20 mouse cellular contexts compared by ENCODE assay signal in genomic region chr4:154700921-154701412, GRCm38 (mm10). TPM values are rescaled to one million over a fixed set of nuclear protein-coding genes. Genes with fewer than 3 reads are reported as not detected.
DNase-seq lines count a peak whose midpoint lies in the region; ATAC-seq lines count a peak whose summit lies in the region.
"Had no signal": no experiment of that assay in that cellular context is flagged by ENCODE, and none has a peak within 500 bp of the region (broad histone marks: within the 10 kb centered on the region; RNA-seq: fewer than 3 reads in every experiment).

No protein-coding gene starts in this region.

- no peak overlapping the region for H3K9ac ChIP-seq in kidney, embryonic 14.5 days (ENCODE audit: low read depth, low read length)
- H3K9ac ChIP-seq in lung, embryonic 16.5 days (ENCODE audit: low read length), result no peak overlapping the region
- H3K9ac ChIP-seq in midbrain, embryonic 11.5 days (ENCODE audit: low read length), result no peak overlapping the region
- H3K9ac ChIP-seq: forebrain, postnatal 0 days; neural tube, embryonic 15.5 days had no signal

- intact Hi-C loops in heart, postnatal 25 days (cut with DNase I), result no loop called here
- intact Hi-C loops in left cerebral cortex, postnatal 14 days (cut with DNase I), result no loop called here

- peak; percentile 44 for DNase-seq in kidney, adult 18-20 months
- peak; percentile 68 to 79 for DNase-seq in heart, adult 9 months (ENCODE audit: low spot score in 2 of 2)
- DNase-seq in heart, postnatal 25 days (ENCODE audit: low spot score), result peak; percentile 27
- no peak for DNase-seq in left cerebral cortex, postnatal 14 days (ENCODE audit: low spot score in 2 of 2)
- DNase-seq in midbrain, embryonic 11.5 days (ENCODE audit: low spot score, missing footprints), result no peak
- no peak for DNase-seq in spleen, postnatal 36 days (ENCODE audit: low spot score in 2 of 2)
- DNase-seq: B cell, adult 2 months; forebrain, postnatal 0 days; gastrocnemius, postnatal 10 days; layer of hippocampus, adult 9-11 months had no signal

- no peak overlapping the region for H3K4me2 ChIP-seq in kidney, embryonic 14.5 days (replicated peaks; ENCODE audit: low read depth, low read length)
- H3K4me2 ChIP-seq in lung, embryonic 16.5 days (ENCODE audit: low read depth, low read length), result no peak overlapping the region
- no peak overlapping the region for H3K4me2 ChIP-seq in midbrain, embryonic 11.5 days
- H3K4me2 ChIP-seq: neural tube, embryonic 15.5 days had no signal

- 91% methylated on average over 13 of the region's 13 CpGs for WGBS in kidney, embryonic 14.5 days
- 54% methylated on average over 13 of the region's 13 CpGs for WGBS in lung, embryonic 16.5 days
- WGBS in midbrain, embryonic 11.5 days, result 88% methylated on average over 13 of the region's 13 CpGs

- no peak overlapping the region for H3K4me3 ChIP-seq in kidney, embryonic 14.5 days (ENCODE audit: low read length)
- no peak overlapping the region for H3K4me3 ChIP-seq in lung, embryonic 16.5 days (ENCODE audit: low read length)
- H3K4me3 ChIP-seq in midbrain, embryonic 11.5 days (ENCODE audit: low read depth, low read length), result no peak overlapping the region
- H3K4me3 ChIP-seq: neural tube, embryonic 15.5 days had no signal

- no peaks in the 10 kb centered on the region for H3K36me3 ChIP-seq in kidney, embryonic 14.5 days (ENCODE audit: control insufficient read depth, insufficient read depth, low read length)
- H3K36me3 ChIP-seq in lung, embryonic 16.5 days (ENCODE audit: control insufficient read depth, insufficient read depth, low read length), result no peaks in the 10 kb centered on the region
- no peaks in the 10 kb centered on the region for H3K36me3 ChIP-seq in midbrain, embryonic 11.5 days (ENCODE audit: control insufficient read depth, insufficient read depth, low read length)
- H3K36me3 ChIP-seq: G1E; neural tube, embryonic 15.5 days had no signal

- no peaks in the 10 kb centered on the region for H3K9me3 ChIP-seq in kidney, embryonic 14.5 days (ENCODE audit: control insufficient read depth, low read length)
- no peaks in the 10 kb centered on the region for H3K9me3 ChIP-seq in lung, embryonic 16.5 days (ENCODE audit: control insufficient read depth, low read length)
- no peaks in the 10 kb centered on the region for H3K9me3 ChIP-seq in midbrain, embryonic 11.5 days (ENCODE audit: control insufficient read depth, low read length)
- H3K9me3 ChIP-seq: neural tube, embryonic 15.5 days had no signal

- H3K4me1 ChIP-seq in kidney, embryonic 14.5 days (ENCODE audit: control insufficient read depth, insufficient read depth, low read length), result 0 out of 2 replicates have a peak, but pooled peaks cover 4% of the 10 kb centered on the region
- H3K4me1 ChIP-seq in lung, embryonic 16.5 days (replicated peaks; ENCODE audit: control insufficient read depth, insufficient read depth, low read length), result no peaks in the 10 kb centered on the region; the same call in 1 of the 2 replicates
- H3K4me1 ChIP-seq in midbrain, embryonic 11.5 days (ENCODE audit: control insufficient read depth, insufficient read depth, low read length), result peaks cover 2% of the 10 kb centered on the region; the same call in 1 of the 2 replicates

- H3K27me3 ChIP-seq in kidney, embryonic 14.5 days (ENCODE audit: control insufficient read depth, insufficient read depth, low read length), result 0 out of 2 replicates have a peak, but pooled peaks cover 3% of the 10 kb centered on the region
- no peaks in the 10 kb centered on the region for H3K27me3 ChIP-seq in lung, embryonic 16.5 days (ENCODE audit: control insufficient read depth, insufficient read depth, low read depth, low read length)
- H3K27me3 ChIP-seq in midbrain, embryonic 11.5 days (ENCODE audit: control insufficient read depth, insufficient read depth, low read length), result no peaks in the 10 kb centered on the region

- no peak for ATAC-seq in kidney, embryonic 14.5 days (ENCODE audit: low FRiP score, low TSS enrichment)
- peak; percentile 41 for ATAC-seq in lung, embryonic 16.5 days (ENCODE audit: low read depth)
- ATAC-seq in midbrain, embryonic 11.5 days (ENCODE audit: low FRiP score), result no peak
- ATAC-seq: forebrain, postnatal 0 days; hindbrain, postnatal 0 days had no signal

- H3K27ac ChIP-seq in kidney, embryonic 14.5 days (ENCODE audit: low read depth, low read length), result no peak overlapping the region
- no peak overlapping the region for H3K27ac ChIP-seq in lung, embryonic 16.5 days (ENCODE audit: low read length)
- no peak overlapping the region for H3K27ac ChIP-seq in midbrain, embryonic 11.5 days (ENCODE audit: low read depth, low read length)
- H3K27ac ChIP-seq: hindbrain, postnatal 0 days; neural tube, embryonic 15.5 days had no signal

RNA-seq across cellular contexts. Expression of gene Actrt2, which starts 33.3 kb away (rescaled TPM):
- not detected in 2 replicates for polyA plus RNA-seq in kidney, embryonic 14.5 days (2014; fragmentation: Nextera tagmentation; extraction: Ambion mirVana)
- not detected for total RNA-seq in heart, postnatal 25 days (2021)
- polyA plus RNA-seq in lung, embryonic 16.5 days (2015; fragmentation: Nextera tagmentation; extraction: Ambion mirVana), result not detected in 2 replicates
- total RNA-seq in left cerebral cortex, postnatal 14 days (2021), result not detected
- polyA plus RNA-seq in midbrain, embryonic 11.5 days (2014; fragmentation: Nextera tagmentation; extraction: Ambion mirVana), result not detected in 2 replicates
- total RNA-seq: adrenal gland, postnatal 4 days; forebrain, postnatal 0 days; G1E; gastrocnemius, postnatal 10 days; hindbrain, postnatal 0 days; megakaryocyte, adult 5-6 weeks; monocyte, adult 5-6 weeks had no signal
- polyA plus RNA-seq: embryonic facial prominence, embryonic 14.5 days; forebrain, postnatal 0 days; G1E; hindbrain, postnatal 0 days; limb, embryonic 11.5 days; neural tube, embryonic 15.5 days had no signal

Comparison
In these comparisons a context has a peak if more than half of its experiments do, and no peak if none do; other contexts are left out.
1. DNase-seq: peak in kidney, adult 18-20 months (single experiment), heart, adult 9 months (2 of 2) and heart, postnatal 25 days (single experiment); none in left cerebral cortex, postnatal 14 days (0 of 2), midbrain, embryonic 11.5 days (single experiment) and spleen, postnatal 36 days (0 of 2).